Mouse (Mus musculus) brain, embryonic 14.5 days (tissue): ENCODE measurements around the gene Carns1. TPM values are rescaled to one million over a fixed set of nuclear protein-coding genes. Genes with fewer than 3 reads are reported as not detected.

ENCODE experiments used
- DNase-seq: peaks from one replicate; pipeline ENCODE4 v3.0.0-alpha.2; 2011; ENCODE audit warnings: low read depth
- CTCF ChIP-seq: fragments of 200-500 bp; IDR thresholded peaks from 2 replicates; pipeline ENCODE4 v1.5.1; 2012; ENCODE audit warnings: inconsistent platforms, mild to moderate bottlenecking, moderate library complexity, borderline replicate concordance; ENCODE audit not compliant: insufficient read depth, insufficient read length; ENCODE audit errors: extremely low read depth
- POLR2A ChIP-seq: fragments of 200-500 bp; IDR thresholded peaks from 2 replicates; pipeline ENCODE4 v1.6.1; 2012; ENCODE audit warnings: mild to moderate bottlenecking, inconsistent platforms, borderline replicate concordance; ENCODE audit not compliant: poor library complexity, insufficient read depth, insufficient read length, severe bottlenecking; ENCODE audit errors: extremely low read depth
- polyA plus RNA-seq: library from polyadenylated mRNA; depleted of rRNA; stranded (reverse); fragments of >200 nt; gene quantifications from 2 replicates; pipeline ENCODE4 v1.2.3, GENCODE M21; 2012

Carns1 gene
- polyA plus RNA-seq, 1 experiment, result 4.3 TPM

DNA sequence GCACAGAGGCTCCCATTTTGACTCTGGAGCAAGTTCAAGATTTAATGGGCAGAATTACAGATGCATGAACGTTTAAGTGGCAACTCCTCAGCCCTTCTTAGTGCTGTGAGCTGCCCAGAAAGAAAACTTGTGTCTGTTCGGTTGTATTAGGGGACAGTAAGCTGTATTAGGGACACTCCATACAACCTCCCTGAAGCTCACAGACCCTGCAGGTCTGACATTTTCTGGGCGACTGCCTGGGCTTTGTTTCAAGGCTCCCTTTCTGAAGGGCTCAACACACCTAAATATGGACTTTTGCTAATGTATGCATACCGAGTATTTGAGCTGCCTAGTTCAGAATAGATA lies 11.8 kb downstream of the Carns1 start:
- no peak for TF ChIP-seq CTCF
- no peak for TF ChIP-seq POLR2A
- no peak for DNase-seq

DNA sequence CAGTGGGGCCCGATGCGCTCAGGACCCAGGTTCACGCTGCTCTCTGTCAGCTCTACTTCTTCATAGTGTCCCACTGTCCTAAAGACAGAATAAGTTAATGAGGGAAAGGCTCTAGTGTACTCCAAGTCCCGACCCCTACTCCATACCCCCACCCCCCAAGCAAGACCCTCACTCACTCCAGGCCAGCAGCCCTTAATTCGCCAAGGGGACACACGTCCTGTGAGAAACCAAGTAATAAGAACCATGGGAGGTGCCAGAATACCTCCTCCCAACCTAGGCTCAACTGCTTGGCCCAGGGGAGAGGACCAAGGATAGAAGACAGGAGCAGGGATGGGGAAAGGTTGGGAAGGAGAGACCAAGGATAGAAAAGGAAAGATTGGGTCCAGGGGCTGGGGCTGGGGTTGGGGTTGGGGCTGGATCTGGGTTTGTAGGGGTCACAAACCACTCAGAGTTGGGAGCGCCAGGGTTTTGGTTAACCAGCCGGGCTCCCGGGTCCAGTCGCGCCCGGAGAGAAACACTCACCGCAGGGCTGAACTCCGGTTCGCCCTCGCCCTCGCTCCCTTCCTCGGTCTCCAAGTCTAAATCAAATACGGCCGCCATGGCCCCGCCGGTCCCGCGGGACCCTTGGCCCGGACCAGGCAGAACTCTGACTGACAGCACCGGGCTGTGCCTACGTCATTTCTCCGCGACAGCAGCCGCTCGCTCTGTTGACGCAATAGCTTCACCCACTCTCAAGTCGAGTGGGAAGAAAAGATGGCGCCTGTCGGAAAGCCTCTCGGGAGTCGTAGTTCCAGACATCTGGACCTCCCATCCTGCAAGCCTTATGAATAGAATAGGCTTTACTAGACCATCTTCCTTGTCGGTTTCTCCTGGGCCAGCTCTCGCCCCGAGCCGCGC lies 12.4 kb downstream of the Carns1 start, which contains the start of gene Rps6kb2:
Gene Rps6kb2 (minus strand): TSS at position 709 of the 897 bp plus-strand sequence.
- no peak for TF ChIP-seq CTCF

DNA sequence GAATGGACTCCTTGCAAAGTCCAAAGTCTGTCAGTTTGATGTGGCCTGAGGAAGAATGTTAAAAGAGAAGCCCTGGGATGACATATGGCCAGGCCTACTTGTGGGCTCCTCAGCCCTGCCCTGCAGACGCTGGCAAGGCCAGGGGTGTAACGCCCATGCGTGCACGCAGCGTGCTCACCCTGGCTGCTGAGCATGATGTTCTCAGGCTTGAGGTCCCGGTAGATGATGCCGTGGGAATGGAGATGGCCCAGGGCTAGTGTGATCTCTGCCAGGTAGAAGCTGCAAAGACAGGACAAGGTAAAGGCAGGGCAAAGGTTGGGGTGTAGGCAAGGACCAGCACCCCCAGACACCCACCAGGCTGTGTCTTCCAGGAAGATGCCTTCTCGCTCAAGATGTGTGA lies 16.2 kb downstream of the Carns1 start:
- TF ChIP-seq CTCF (no peak), POLR2A (no peak)
- DNase-seq, result no peak

More for the DNA sequence above, 12.4 kb downstream of the Carns1 start, which contains the start of gene Rps6kb2:
- DNase-seq, result peak; percentile 99

DNA sequence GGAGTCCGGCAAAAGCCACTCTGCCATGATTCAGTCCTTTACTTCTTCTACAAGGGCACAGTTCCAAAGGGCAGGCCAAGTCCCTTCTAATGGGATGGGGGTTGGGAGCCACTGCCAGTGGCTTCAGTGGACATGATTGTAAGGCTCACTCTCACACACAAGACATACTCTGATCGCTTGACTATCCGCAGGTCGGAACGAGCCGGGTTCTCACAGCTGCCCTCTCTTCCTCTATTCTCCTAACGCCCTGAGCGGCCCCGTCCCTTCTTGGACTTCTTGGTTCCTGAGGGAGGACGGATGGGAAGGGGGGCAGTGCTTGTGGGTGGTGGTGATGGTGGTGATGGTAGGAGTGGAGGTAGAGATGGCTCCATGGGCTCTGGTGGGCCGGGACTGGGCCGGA lies 18.5 kb downstream of the Carns1 start:
- no peak for DNase-seq
- TF ChIP-seq POLR2A (no peak), CTCF (no peak)

DNA sequence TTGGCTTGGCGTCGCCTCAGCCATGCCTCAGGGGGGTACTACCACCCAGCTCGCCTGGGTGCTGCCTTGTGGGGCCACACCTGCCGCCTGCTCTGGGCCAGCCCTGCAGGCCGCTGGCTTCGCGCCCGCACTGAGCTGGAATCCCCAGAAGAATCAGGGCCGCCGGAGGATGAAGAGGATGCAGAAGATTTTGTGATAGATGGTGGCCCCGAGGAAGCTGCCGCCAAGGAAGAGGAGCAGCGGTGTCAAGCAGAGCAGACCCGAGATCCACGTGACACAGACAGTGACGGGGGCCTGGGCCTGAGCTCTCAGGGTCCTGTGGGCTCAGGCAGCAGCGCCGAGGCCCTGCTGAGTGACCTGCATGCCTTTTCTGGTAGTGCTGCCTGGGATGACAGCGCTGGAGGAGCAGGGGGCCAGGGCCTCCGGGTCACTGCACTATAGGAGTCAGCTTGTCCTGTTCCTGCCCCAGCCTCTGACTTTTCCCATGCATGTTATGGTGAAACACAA lies 19.2 kb downstream of the Carns1 start:
- no peak for DNase-seq

DNA sequence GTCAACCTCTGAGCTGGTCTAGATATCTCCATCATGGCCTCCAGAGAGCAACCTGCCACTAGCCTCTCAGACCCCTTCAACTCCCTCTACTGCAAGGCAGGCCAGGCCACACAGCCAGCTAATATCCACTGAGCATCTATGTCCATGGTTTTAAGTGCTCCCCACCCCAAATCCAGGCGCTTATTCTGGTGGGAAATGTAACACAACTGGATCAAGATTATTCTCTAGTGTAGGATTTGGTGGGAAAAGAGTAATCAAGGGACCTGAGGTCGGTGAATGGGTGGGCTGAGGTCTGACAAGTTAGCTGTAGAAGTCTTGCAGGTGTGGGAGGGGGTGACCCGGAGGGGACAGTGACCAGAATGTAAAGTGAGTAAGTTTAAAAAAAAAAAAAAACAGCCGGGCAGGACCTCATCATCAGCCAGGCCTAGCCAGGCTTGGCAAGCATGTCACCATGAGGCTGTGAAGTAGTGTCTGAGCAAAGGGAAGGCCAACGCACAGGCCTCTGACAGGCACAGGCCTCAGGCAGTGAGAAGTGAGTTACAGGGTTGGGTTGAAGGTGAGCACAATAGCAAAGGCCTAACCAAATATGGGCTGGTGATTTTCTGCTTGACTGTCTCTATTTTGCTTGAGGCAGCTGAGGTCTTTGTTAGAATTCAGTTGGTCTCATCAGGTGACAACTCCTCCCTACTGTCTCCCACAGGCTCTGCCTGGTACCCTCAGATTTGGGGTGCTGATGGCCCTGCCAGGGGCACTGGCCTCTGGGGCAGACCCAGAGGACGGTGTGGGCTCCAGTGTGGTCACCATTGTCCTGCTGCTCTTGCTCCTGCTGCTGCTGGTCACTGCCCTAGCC lies 19.8 kb downstream of the Carns1 start:
- DNase-seq, result no peak
- TF ChIP-seq POLR2A (no peak), CTCF (no peak)

More for the DNA sequence above, 19.2 kb downstream of the Carns1 start:
- TF ChIP-seq POLR2A, result no peak
- no peak for TF ChIP-seq CTCF

DNA sequence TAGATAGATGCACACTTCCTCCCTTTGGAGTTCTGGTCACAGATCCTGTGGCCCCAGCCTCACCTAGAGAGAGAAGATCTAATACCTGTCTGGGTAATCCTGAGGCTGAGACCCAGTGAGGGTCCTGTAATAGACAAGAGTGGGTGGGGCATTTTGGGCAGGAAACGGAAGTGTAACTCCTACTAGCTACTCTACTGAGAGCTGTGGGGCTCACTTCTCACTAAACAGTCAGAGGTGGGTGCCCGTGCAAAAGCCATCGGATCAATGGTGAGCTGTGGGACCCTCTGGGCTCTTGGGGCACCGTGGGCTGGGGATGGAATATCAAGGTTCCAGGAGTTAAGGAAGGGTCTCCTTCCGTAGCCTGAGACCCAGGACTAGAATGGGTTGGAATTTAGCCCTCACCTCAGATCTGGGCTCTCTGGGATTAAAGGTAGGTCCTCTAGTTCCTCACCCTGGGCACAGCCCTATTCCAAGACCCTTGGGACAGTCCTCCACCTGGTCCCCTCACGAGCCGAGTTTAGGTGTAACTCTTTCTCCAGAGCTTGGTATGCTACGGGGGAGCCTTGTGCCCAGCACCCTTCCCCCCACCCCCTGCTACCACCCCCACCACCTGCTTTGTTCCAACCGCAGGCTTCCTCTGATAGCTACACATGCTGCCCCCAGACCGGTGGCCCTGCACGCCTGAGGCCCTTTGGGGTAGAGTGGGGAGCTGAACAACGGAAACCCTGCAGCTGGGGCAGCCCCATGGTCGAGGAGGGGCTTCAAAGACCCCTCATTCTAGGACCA lies 20.6 kb downstream of the Carns1 start:
- TF ChIP-seq POLR2A, result no peak
- no peak for TF ChIP-seq CTCF
- DNase-seq, result no peak

DNA sequence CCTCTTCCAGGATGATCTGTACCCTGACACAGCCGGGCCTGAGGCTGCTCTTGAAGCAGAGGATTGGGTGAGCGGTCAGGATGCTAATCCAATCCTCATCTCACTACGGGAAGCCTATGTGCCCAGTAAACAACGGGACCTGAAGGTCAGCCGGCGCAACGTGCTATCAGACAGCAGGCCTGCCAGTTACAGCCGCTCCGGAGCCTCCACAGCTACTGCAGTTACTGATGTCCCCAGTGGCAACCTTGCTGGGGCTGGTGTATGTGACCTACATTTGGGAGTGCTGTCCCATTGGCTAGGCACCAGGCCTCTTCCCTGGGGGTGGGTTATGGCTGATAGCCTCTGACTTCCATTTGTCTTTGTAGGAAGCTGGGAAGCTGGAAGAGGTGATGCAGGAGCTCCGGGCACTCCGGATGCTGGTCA lies 22.0 kb downstream of the Carns1 start, which contains the start of gene Ptprcap:
Gene Ptprcap (plus strand): TSS at position 373 of the 423 bp plus-strand sequence.
- DNase-seq, result no peak

DNA sequence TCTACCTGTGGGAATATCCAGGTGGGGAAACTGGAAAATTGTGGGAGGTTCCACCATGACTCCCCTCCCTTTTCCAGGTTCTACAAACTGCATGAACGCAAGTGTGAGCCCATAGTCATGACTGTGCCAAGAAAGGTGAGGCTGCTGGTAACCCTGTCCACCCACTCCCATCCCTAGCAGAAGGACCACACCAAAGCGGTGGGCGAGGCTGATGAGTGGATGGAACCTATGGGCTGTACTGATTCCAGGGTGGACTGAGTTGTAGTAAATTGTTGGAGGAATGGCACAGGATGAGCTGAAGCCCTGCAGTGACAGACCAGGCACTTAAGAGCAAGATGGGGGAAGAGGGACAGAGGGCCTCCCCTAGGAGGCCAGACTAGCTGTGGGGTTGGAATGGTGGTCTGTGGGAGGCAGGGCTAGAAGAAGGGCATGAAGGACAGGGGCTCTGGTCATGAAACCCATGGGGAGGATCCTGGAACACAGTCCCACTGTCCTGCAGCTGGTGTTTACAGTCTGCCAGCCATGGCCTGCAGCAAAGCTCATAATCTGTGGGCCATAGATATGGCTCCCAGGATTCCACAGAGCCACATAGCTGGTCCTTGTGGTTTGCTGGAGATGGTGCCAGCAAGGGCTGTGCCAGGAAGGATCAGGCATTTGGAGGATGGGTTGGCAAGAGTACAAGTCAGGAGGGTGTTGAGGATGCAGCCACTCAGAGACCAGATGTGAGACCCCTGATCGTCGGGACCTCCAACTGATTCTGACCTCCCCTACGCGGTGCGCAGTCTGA lies 22.6 kb downstream of the Carns1 start:
- DNase-seq, result no peak
- TF ChIP-seq CTCF (no peak), POLR2A (no peak)

More for the DNA sequence above, 22.0 kb downstream of the Carns1 start, which contains the start of gene Ptprcap:
- TF ChIP-seq POLR2A, result no peak
- TF ChIP-seq CTCF, result no peak

DNA sequence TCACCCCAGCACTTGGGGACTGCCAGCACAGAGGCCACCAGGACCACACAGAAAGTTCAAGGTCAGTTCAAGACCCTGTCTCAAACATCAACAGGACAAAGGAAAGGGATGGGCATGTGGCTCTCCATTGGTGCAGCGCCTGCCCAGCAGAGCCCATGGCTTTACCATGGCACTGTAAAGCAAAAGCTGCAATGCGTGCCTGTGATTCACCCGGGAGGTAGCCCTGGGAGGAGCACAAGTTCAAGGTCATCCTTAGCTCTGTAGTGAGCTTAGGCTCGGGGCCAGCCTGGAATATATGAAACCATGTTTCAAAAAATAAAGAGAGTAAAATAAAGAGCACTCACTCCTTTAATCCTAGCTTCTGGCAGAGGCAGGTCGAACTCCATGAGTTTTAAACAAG lies 23.4 kb downstream of the Carns1 start:
- TF ChIP-seq CTCF, result no peak
- TF ChIP-seq POLR2A, result no peak
- DNase-seq, result no peak
